Mouse (Mus musculus): ENCODE data around the gene Cpne5. TPM values are rescaled to one million over a fixed set of nuclear protein-coding genes. Genes with fewer than 3 reads are reported as not detected.

Gene Cpne5
- 0.32 TPM for total RNA-seq (2023)

GRCm38 (mm10) chr17:29237772-29238420, at the start of gene Cpne5:
TSS of gene Cpne5 (minus strand) at chr17:29238167.

GRCm38 (mm10) chr17:29268682-29269348, 30.8 kb upstream of the Cpne5 start, which contains the start of gene BC004004:
TSS of gene BC004004 (plus strand) at chr17:29268788.

GRCm38 (mm10) chr17:29263840-29264633, 26.1 kb upstream of the Cpne5 start, which contains the start of gene Ppil1:
TSS of gene Ppil1 (minus strand) at chr17:29264186.

GRCm38 (mm10) chr17:29113591-29114352, 124.2 kb downstream of the Cpne5 start, which contains the start of gene Rab44:
TSS of gene Rab44 (plus strand) at chr17:29114145.

Other genes with a start within 250 kb of the Cpne5 start
- gene Stk38, start 230.2 kb downstream of the Cpne5 start, total RNA-seq (2023), result 520 TPM
- 492 TPM for gene Srsf3, start 205.5 kb downstream of the Cpne5 start, total RNA-seq (2023)
- gene Cdkn1a, start 147.2 kb downstream of the Cpne5 start, total RNA-seq (2023), result 7.8 TPM
- 1.3 TPM for gene Rab44, start 124.0 kb downstream of the Cpne5 start, total RNA-seq (2023)
- 9.9 TPM for gene Ppil1, start 26.0 kb upstream of the Cpne5 start, total RNA-seq (2023)
- 54.7 TPM for gene BC004004, start 30.6 kb upstream of the Cpne5 start, total RNA-seq (2023)
- gene Pi16, start 79.5 kb upstream of the Cpne5 start, total RNA-seq (2023), result 0.26 TPM
- gene Mtch1, start 109.8 kb upstream of the Cpne5 start, total RNA-seq (2023), result 45.0 TPM
- gene Fgd2, start 122.7 kb upstream of the Cpne5 start, total RNA-seq (2023), result 29.9 TPM